Mouse (Mus musculus): Measurements from ENCODE around the gene Pcolce2. TPM values are rescaled to one million over a fixed set of nuclear protein-coding genes. Genes with fewer than 3 reads are reported as not detected.

Pcolce2 gene
- polyA plus RNA-seq, 2 experiments = 6.8 to 18.6 TPM

DNA sequence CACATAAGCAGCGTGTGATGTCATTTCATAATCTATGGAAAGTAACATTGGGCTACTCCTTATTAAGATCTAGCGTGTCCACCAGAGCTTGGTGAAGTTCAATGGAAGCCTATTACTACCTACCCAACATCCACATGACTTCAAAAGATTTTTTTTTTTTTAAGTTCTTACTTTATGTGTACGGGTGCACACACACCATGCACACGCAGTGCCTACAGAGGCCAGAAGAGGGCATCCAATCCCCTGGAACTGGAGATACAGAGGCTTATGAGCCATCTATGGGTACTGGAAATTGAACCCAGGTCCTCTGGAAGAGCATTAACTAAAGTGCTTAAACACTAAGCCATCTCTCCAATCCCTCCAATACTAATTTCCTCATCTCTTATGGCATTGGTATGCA is 38.0 kb upstream of the Pcolce2 start:
- Histone ChIP-seq H3K4me1 (ENCODE audit: control insufficient read depth, insufficient read depth, low read length) (no peaks in the 10 kb centered on the region), H3K27me3 (ENCODE audit: control insufficient read depth, insufficient read depth, low read length) (no peaks in the 10 kb centered on the region), H3K9me3 (ENCODE audit: control insufficient read depth, low read length) (no peaks in the 10 kb centered on the region), H3K36me3 (ENCODE audit: control insufficient read depth, insufficient read depth, low read length) (no peaks in the 10 kb centered on the region), H3K4me3 (replicated peaks; ENCODE audit: low read length) (no peak overlapping the region), H3K27ac (replicated peaks; ENCODE audit: low read depth, low read length) (no peak overlapping the region), H3K4me2 (replicated peaks; ENCODE audit: low read depth, low read length, severe bottlenecking) (no peak overlapping the region), H3K9ac (ENCODE audit: low read depth, low read length, severe bottlenecking) (no peak overlapping the region)
- DNase-seq (ENCODE audit: low spot score) (no peak), ATAC-seq (ENCODE audit: low FRiP score, low read depth) (no peak)
- 88% methylated on average over 4 of the region's 4 CpGs for WGBS
- no peak for TF ChIP-seq POLR2A (IDR thresholded peaks at IDR 0.05; ENCODE audit: borderline replicate concordance, extremely low read depth, insufficient read depth, insufficient read length)

GRCm38 (mm10) chr9:95602849-95603248 is 34.6 kb upstream of the Pcolce2 start:
- TF ChIP-seq POLR2A (IDR thresholded peaks at IDR 0.05; ENCODE audit: borderline replicate concordance, extremely low read depth, insufficient read depth, insufficient read length) = no peak

GRCm38 (mm10) chr9:95603316-95603715 is 34.1 kb upstream of the Pcolce2 start:
- Histone ChIP-seq H3K4me2 (replicated peaks; ENCODE audit: low read depth, low read length, severe bottlenecking) (no peak overlapping the region), H3K9ac (ENCODE audit: low read depth, low read length, severe bottlenecking) (no peak overlapping the region), H3K36me3 (ENCODE audit: control insufficient read depth, insufficient read depth, low read length) (no peaks in the 10 kb centered on the region), H3K4me3 (replicated peaks; ENCODE audit: low read length) (no peak overlapping the region), H3K9me3 (ENCODE audit: control insufficient read depth, low read length) (no peaks in the 10 kb centered on the region), H3K27me3 (ENCODE audit: control insufficient read depth, insufficient read depth, low read length) (no peaks in the 10 kb centered on the region), H3K4me1 (ENCODE audit: control insufficient read depth, insufficient read depth, low read length) (no peaks in the 10 kb centered on the region), H3K27ac (replicated peaks; ENCODE audit: low read depth, low read length) (no peak overlapping the region)
- ATAC-seq (ENCODE audit: low FRiP score, low read depth) = no peak
- WGBS = 88% methylated on average over 9 of the region's 9 CpGs
- no peak for DNase-seq (ENCODE audit: low spot score)
- no peak for TF ChIP-seq POLR2A (IDR thresholded peaks at IDR 0.05; ENCODE audit: borderline replicate concordance, extremely low read depth, insufficient read depth, insufficient read length)

More at GRCm38 (mm10) chr9:95602849-95603248, 34.6 kb upstream of the Pcolce2 start:
- Histone ChIP-seq H3K36me3 (ENCODE audit: control insufficient read depth, insufficient read depth, low read length) (no peaks in the 10 kb centered on the region), H3K9me3 (ENCODE audit: control insufficient read depth, low read length) (no peaks in the 10 kb centered on the region), H3K9ac (ENCODE audit: low read depth, low read length, severe bottlenecking) (no peak overlapping the region), H3K4me1 (ENCODE audit: control insufficient read depth, insufficient read depth, low read length) (no peaks in the 10 kb centered on the region), H3K4me3 (replicated peaks; ENCODE audit: low read length) (no peak overlapping the region), H3K27me3 (ENCODE audit: control insufficient read depth, insufficient read depth, low read length) (no peaks in the 10 kb centered on the region), H3K27ac (replicated peaks; ENCODE audit: low read depth, low read length) (no peak overlapping the region), H3K4me2 (replicated peaks; ENCODE audit: low read depth, low read length, severe bottlenecking) (no peak overlapping the region)
- 84% methylated on average over 3 of the region's 3 CpGs for WGBS
- DNase-seq (ENCODE audit: low spot score) = no peak
- ATAC-seq (ENCODE audit: low FRiP score, low read depth) = no peak

GRCm38 (mm10) chr9:95607196-95607595 is 30.2 kb upstream of the Pcolce2 start:
- ATAC-seq (ENCODE audit: low FRiP score, low read depth) (no peak), DNase-seq (ENCODE audit: low spot score) (no peak)
- no peak for TF ChIP-seq POLR2A (IDR thresholded peaks at IDR 0.05; ENCODE audit: borderline replicate concordance, extremely low read depth, insufficient read depth, insufficient read length)
- no peaks in the 10 kb centered on the region for H3K9me3 ChIP-seq (ENCODE audit: control insufficient read depth, low read length)
- no peaks in the 10 kb centered on the region for H3K4me1 ChIP-seq (ENCODE audit: control insufficient read depth, insufficient read depth, low read length)
- H3K4me2 ChIP-seq (replicated peaks; ENCODE audit: low read depth, low read length, severe bottlenecking) = no peak overlapping the region
- no peaks in the 10 kb centered on the region for H3K36me3 ChIP-seq (ENCODE audit: control insufficient read depth, insufficient read depth, low read length)
- no peak overlapping the region for H3K27ac ChIP-seq (replicated peaks; ENCODE audit: low read depth, low read length)
- H3K9ac ChIP-seq (ENCODE audit: low read depth, low read length, severe bottlenecking) = no peak overlapping the region
- H3K4me3 ChIP-seq (replicated peaks; ENCODE audit: low read length) = no peak overlapping the region
- H3K27me3 ChIP-seq (ENCODE audit: control insufficient read depth, insufficient read depth, low read length) = no peaks in the 10 kb centered on the region
- WGBS = 67% methylated on average over 5 of the region's 5 CpGs

DNA sequence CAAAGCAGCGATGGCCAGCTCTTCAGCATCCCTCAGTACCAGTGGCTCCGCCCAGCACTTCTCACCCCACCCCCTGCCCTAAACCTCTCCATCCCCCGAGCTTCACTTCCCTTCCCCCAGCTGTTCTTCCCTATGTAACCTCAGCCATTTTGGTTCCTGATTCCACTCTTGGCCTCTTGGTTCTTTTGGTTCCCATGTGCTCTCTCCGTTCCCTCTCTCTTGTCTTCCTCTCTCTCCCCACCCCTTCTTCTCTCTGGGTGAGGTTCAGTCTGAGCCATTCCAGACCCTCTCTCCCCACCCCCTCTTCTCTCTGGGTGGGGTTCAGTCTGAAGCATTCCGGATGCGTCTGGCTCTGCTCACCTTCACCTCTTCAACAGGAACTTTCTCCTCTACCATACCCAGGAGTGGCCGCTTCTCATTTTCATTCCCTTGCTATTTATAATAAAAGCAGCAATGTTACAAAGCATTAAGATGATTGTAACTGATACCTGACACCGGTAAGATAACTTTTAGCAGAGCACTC is 25.1 kb upstream of the Pcolce2 start:
- H3K4me2 ChIP-seq (replicated peaks; ENCODE audit: low read depth, low read length, severe bottlenecking) = no peak overlapping the region
- DNase-seq (ENCODE audit: low spot score) (no peak), ATAC-seq (ENCODE audit: low FRiP score, low read depth) (no peak)
- H3K27me3 ChIP-seq (ENCODE audit: control insufficient read depth, insufficient read depth, low read length) = no peaks in the 10 kb centered on the region
- H3K9me3 ChIP-seq (ENCODE audit: control insufficient read depth, low read length) = no peaks in the 10 kb centered on the region
- 76% methylated on average over 8 of the region's 8 CpGs for WGBS
- H3K36me3 ChIP-seq (ENCODE audit: control insufficient read depth, insufficient read depth, low read length) = no peaks in the 10 kb centered on the region
- TF ChIP-seq POLR2A (IDR thresholded peaks at IDR 0.05; ENCODE audit: borderline replicate concordance, extremely low read depth, insufficient read depth, insufficient read length) = no peak
- no peak overlapping the region for H3K4me3 ChIP-seq (replicated peaks; ENCODE audit: low read length)
- H3K9ac ChIP-seq (ENCODE audit: low read depth, low read length, severe bottlenecking) = no peak overlapping the region
- no peak overlapping the region for H3K27ac ChIP-seq (replicated peaks; ENCODE audit: low read depth, low read length)
- H3K4me1 ChIP-seq (ENCODE audit: control insufficient read depth, insufficient read depth, low read length) = no peaks in the 10 kb centered on the region
